Mouse (Mus musculus) forebrain, embryonic 15.5 days (tissue): ENCODE data around the gene Ube2l6. TPM values are rescaled to one million over a fixed set of nuclear protein-coding genes. Genes with fewer than 3 reads are reported as not detected.

ENCODE experiments used
- ATAC-seq: fragments of 200-750 bp; cut with Nextera tagmentation; replicated peaks from 2 replicates; pipeline ENCODE4 v1.8.0; 2017; ENCODE audit warnings: mild to moderate bottlenecking, moderate TSS enrichment, moderate library complexity
- H3K27ac ChIP-seq: fragments of 300-500 bp; sonication (generic); replicated peaks from 2 replicates; pipeline ENCODE4 v1.5.1; 2015; ENCODE audit warnings: mild to moderate bottlenecking, inconsistent platforms
- H3K27me3 ChIP-seq: fragments of 300-500 bp; sonication (generic); 2 replicates; pipeline ENCODE4 v1.6.1; 2015; ENCODE audit warnings: inconsistent platforms
- H3K36me3 ChIP-seq: fragments of 300-500 bp; sonication (generic); 2 replicates; pipeline ENCODE4 v1.6.1; 2015; ENCODE audit warnings: mild to moderate bottlenecking, inconsistent platforms
- H3K4me1 ChIP-seq: fragments of 300-500 bp; sonication (generic); 2 replicates; pipeline ENCODE4 v1.6.1; 2015; ENCODE audit warnings: inconsistent platforms
- H3K4me2 ChIP-seq: fragments of 300-500 bp; sonication (generic); replicated peaks from 2 replicates; pipeline ENCODE4 v1.6.1; 2015; ENCODE audit warnings: mild to moderate bottlenecking, inconsistent platforms
- H3K4me3 ChIP-seq: fragments of 300-500 bp; sonication (generic); 2 replicates; pipeline ENCODE4 v1.5.1; 2015; ENCODE audit warnings: mild to moderate bottlenecking, inconsistent platforms
- H3K9ac ChIP-seq: fragments of 300-500 bp; sonication (generic); replicated peaks from 2 replicates; pipeline ENCODE4 v1.6.1; 2015; ENCODE audit warnings: mild to moderate bottlenecking, inconsistent platforms
- H3K9me3 ChIP-seq: fragments of 300-500 bp; sonication (generic); 2 replicates; pipeline ENCODE4 v1.6.1; 2016; ENCODE audit warnings: inconsistent platforms
- WGBS: fragments of 180-500 bp; shearing (Covaris S2); methylation state at CpG from one replicate; pipeline ENCODE4 v1.1.7; 2015; ENCODE audit warnings: mixed read lengths; 5-methylcytosine and 5-hydroxymethylcytosine counted together
- polyA plus RNA-seq: library from polyadenylated mRNA; unstranded; fragments of >200 nt; fragmentation: Nextera tagmentation; extraction: Ambion mirVana; gene quantifications from 2 replicates; pipeline ENCODE4 v1.2.1, GENCODE M21; 2015

Gene Ube2l6
- polyA plus RNA-seq, 1 experiment from 2014 or later: 20.9 TPM

DNA sequence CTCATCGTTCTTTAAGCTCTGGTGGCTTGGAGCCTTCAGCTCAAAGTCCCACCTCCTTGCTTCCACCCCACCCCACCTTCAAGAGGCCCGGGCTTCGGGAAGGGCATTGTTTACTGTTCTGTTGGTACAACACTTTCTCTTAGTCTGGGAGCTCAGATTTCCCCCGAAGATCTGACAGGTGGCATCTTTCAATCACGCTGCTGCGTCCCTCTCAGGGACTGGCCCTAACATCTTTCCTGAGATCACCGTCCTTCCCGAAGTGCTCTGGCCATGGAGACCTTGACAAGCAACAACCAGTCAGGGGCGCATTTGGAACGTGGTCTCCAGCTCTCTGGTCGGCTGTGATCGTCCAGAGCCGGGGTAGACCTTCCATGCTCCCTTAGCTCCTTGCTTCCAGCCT, 23.9 kb downstream of the Ube2l6 start, which contains the start of gene Smtnl1:
Gene Smtnl1, minus strand, starts transcription at position 101 of the 400 bp plus-strand sequence.
- Histone ChIP-seq H3K27ac (no peak within 1 kb of the TSS), H3K9me3 (no peaks in the 10 kb centered on the region), H3K9ac (no peak within 1 kb of the TSS), H3K27me3 (no peaks in the 10 kb centered on the region), H3K4me2 (no peak within 1 kb of the TSS), H3K4me3 (no peak within 1 kb of the TSS), H3K36me3 (no peaks in the 10 kb centered on the region), H3K4me1 (peaks cover 6% of the 10 kb centered on the region)
- 71% methylated on average over 13 of the region's 13 CpGs for WGBS
- no peak for ATAC-seq

DNA sequence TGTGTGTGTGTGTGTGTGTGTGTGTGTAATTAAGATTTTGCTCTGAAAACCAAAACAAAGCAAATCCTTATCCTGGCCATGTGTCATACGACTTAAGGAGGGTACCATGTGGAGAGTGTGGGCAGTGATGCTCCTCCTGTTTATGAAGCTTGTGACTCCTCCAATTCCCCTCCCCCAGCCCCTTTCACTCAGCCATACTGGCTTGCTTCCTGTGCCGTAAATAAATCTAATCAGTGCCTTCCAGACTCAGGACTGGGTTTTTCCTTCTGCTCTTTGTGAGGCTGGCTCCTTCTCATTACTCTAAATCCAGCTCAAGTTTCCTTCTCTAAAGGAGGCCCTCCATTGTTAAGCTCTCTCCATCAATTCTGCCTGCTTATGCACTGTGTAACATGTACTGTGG, 24.6 kb downstream of the Ube2l6 start:
- no peaks in the 10 kb centered on the region for H3K36me3 ChIP-seq
- no peaks in the 10 kb centered on the region for H3K27me3 ChIP-seq
- no peak for ATAC-seq
- WGBS: 48% methylated on average over 2 of the region's 2 CpGs
- H3K4me3 ChIP-seq: no peak overlapping the region
- no peak overlapping the region for H3K9ac ChIP-seq
- H3K9me3 ChIP-seq: no peaks in the 10 kb centered on the region
- no peak overlapping the region for H3K4me2 ChIP-seq
- no peak overlapping the region for H3K27ac ChIP-seq
- H3K4me1 ChIP-seq: peaks cover 12% of the 10 kb centered on the region

DNA sequence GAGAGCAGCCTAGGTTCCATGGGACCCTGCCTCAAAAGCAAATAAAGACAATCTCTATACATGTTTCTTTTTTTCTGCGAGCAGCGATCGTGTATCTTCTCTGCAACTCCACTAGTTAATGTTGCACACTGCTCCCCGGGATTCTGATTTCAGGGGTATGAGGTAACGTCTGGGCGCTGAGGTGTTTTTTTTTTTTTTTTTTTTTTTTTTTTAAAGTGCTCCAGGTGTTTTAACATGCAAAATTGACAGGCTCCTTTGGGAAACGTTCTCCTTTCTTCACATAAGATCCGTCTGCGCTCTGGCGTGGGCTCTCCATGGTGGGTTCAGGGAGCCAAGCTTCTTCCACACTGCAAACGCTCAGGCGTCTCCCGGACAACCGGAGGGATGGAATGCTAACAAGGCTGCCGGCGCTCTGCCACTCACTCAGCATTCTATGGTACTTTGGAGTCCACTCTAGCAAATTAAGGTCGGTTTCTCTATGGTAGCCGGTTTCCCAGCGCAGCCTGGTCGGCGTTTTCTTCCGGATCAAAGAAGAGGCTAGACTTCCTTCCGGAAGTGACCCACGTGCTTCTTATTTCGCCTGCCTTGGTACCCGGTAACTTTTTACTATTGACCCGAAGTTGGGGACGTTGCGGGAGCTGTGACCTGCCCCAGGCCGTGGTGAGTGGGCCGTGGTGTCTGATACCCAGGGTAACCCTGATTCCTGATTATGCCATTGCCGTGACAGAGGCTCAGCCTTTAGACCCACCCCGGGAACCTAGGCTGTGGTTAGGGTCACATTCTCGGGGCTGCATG, 28.1 kb downstream of the Ube2l6 start, which contains the start of gene Timm10:
Gene Timm10, plus strand, starts transcription at position 510 of the 795 bp plus-strand sequence.
- peak within 1 kb of the TSS; percentile 62 for H3K9ac ChIP-seq
- 0% methylated on average over 34 of the region's 34 CpGs for WGBS
- no peaks in the 10 kb centered on the region for H3K9me3 ChIP-seq
- H3K4me1 ChIP-seq: peaks cover 12% of the 10 kb centered on the region
- peak within 1 kb of the TSS; percentile 97 for H3K4me2 ChIP-seq
- H3K4me3 ChIP-seq: peak within 1 kb of the TSS; percentile 53
- peak within 1 kb of the TSS; percentile 54 for H3K27ac ChIP-seq
- peak; percentile 93 for ATAC-seq
- peaks cover 10% of the 10 kb centered on the region; the same call in 1 of the 2 replicates for H3K36me3 ChIP-seq
- no peaks in the 10 kb centered on the region for H3K27me3 ChIP-seq

DNA sequence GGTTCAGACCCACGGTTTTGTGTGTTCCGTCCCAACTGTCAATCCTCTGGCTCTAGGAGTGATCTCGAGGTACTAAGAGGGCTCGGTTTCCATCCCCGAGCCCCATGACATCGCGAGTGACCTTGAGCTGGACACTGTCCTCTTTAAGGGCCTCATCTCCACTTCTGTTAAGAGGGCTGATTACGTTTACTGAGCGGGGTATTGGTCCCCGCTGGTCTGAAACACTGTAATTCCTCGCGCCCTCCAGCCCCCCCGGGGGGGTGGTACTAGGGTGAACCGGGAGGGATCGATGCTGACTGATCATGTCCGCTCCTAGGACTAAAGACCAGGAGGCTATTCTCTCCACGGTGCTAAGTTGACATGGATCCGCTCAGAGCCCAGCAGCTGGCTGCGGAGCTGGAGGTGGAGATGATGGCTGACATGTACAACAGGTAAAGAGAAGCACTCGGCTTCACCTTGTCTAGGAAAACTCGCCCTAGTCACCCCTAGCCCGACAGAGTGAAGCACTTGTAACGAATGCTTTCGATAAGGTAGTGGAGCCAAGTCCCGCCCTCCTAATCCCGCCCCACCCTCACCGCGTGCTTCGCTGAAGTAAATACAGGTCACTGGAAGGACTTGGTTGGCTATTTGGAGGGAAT, 28.8 kb downstream of the Ube2l6 start:
- Histone ChIP-seq H3K9ac (peak overlapping the region; percentile 62), H3K36me3 (peaks cover 10% of the 10 kb centered on the region; the same call in 1 of the 2 replicates), H3K4me1 (peaks cover 17% of the 10 kb centered on the region), H3K27me3 (no peaks in the 10 kb centered on the region), H3K9me3 (no peaks in the 10 kb centered on the region), H3K27ac (no peak overlapping the region), H3K4me3 (peak overlapping the region; percentile 53), H3K4me2 (peak overlapping the region; percentile 97)
- peak; percentile 3 for ATAC-seq
- under 1% methylated on average over 29 of the region's 29 CpGs for WGBS

DNA sequence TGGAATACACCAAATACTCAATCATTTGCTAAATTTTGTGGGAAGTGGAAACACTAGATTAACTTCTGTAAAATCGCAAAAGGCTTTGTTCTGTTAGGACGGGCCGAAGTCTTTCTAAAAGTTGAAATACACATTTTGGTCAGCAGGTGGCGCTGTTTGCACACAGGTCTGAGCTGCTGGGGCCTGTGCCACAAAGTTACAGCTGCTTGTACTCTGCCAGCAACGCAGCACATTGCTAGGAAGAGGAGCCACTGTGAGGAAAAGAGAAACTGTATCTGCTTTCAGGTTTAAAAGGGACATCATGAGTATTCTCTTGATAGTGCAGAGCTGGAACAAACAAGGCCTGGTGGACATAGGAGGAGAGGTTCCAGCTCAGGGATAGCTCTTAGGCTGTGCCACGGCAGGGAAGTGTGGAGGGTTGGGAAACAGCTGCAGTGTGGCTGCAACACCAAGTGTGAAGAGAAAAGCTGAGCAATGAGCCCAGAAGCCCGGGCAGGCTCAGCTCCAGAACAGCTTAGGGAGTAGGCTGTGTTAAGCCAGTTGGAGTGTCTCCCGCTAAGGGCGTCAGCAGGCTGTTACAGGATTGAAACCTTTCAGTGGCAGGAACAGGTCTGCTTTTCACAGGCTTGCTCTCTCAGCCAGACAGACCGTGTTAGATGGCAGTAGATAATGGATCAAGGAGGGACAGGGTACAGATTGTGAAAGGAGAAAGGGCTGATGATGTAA, 33.2 kb downstream of the Ube2l6 start:
- H3K4me1 ChIP-seq: peaks cover 14% of the 10 kb centered on the region
- ATAC-seq: peak; percentile 76
- no peak overlapping the region for H3K4me2 ChIP-seq
- no peaks in the 10 kb centered on the region for H3K27me3 ChIP-seq
- WGBS: 24% methylated on average over 10 of the region's 10 CpGs
- H3K27ac ChIP-seq: peak overlapping the region; percentile 59
- no peak overlapping the region for H3K4me3 ChIP-seq
- H3K9me3 ChIP-seq: no peaks in the 10 kb centered on the region
- 0 out of 2 replicates have a peak overlapping the region, but pooled peaks have one; percentile 22 for H3K9ac ChIP-seq
- H3K36me3 ChIP-seq: peaks cover 10% of the 10 kb centered on the region; the same call in 1 of the 2 replicates

DNA sequence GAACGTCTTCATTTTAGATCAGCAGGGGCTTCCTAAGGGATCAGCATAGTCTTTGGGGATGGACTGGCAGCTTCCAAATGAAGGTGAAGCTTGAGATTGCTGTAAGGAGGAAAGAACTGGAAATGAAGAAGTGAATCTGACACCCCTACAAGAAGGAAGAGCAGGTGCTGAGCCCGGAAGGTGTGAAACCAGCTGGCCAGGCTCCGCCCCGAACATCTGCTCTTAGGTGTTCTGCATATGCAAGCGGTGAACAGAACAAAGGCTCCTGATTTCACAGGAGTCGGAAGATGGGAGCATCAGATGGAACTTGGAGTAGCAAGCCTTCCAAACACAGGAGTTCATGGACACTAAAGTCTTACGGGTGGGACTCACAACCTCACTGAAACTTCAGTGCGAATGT, 38.5 kb downstream of the Ube2l6 start:
- Histone ChIP-seq H3K36me3 (no peaks in the 10 kb centered on the region), H3K9me3 (no peaks in the 10 kb centered on the region), H3K4me2 (no peak overlapping the region), H3K4me3 (no peak overlapping the region), H3K27me3 (peaks cover 14% of the 10 kb centered on the region), H3K27ac (no peak overlapping the region), H3K4me1 (peaks cover 32% of the 10 kb centered on the region), H3K9ac (no peak overlapping the region)
- WGBS: 57% methylated on average over 8 of the region's 8 CpGs
- no peak for ATAC-seq

DNA sequence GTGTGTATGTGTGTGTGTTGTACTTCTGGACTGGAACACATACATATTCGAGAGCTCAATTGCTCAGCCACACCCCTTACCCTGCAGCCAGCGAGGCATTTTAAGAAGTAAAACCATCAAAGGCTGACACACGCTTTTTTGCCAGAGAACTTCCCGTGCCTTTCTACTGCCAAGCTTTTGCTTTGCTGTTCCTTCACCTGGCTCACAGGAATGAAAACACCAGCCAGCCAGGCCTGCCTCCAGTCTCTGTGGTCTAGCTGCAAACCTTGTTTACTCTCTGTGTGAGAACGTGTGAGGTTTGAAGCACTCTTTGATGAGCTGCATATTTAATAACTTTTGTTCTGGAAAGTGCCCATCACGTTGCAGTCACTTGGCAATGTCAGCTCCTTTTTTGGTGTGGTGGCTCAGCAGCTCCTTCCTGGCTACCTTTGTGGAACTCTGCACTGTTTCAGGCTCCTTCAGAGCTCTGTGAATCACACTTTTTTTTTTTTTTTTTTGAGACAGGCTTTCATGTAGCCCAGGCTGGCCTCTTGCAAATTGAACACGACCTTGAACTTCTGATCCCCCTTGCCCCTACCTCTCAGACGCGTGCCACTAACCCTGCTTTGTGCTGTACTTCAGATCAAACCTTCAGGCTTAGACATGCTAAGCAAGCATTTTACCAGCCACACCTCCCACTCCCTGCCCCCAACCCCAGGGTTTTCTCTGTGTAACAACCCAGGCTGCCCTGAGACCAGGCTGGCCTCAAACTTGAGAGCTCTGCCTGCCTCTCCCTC, 39.4 kb downstream of the Ube2l6 start:
- ATAC-seq: no peak
- Histone ChIP-seq H3K27me3 (peaks cover 14% of the 10 kb centered on the region), H3K27ac (no peak overlapping the region), H3K9me3 (no peaks in the 10 kb centered on the region), H3K36me3 (no peaks in the 10 kb centered on the region), H3K4me3 (no peak overlapping the region), H3K9ac (no peak overlapping the region), H3K4me1 (peaks cover 31% of the 10 kb centered on the region), H3K4me2 (no peak overlapping the region)
- WGBS: 26% methylated on average over 9 of the region's 9 CpGs

DNA sequence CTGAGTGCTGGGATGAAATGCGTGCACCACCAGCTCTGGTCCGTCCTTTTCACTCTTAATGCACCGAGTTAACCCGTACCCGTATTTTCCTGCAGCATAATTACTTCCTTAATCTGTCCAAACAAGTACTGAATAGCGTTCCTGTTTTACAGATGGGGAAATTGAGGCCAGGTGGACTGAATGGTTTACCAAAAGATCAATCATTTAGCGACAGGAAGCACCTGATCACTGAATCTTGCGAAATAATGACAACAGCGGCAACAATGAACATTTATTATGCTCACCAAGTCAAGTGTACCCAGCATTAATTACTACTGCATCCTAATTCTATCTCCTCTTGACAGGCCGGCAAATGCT, 39.9 kb downstream of the Ube2l6 start, which contains the start of gene Slc43a1:
Gene Slc43a1, plus strand, starts transcription at position 258 of the 357 bp plus-strand sequence.
- WGBS: 9% methylated on average over 10 of the region's 10 CpGs
- Histone ChIP-seq H3K36me3 (no peaks in the 10 kb centered on the region), H3K27me3 (peaks cover 14% of the 10 kb centered on the region), H3K9me3 (no peaks in the 10 kb centered on the region), H3K27ac (no peak within 1 kb of the TSS), H3K4me1 (peaks cover 31% of the 10 kb centered on the region), H3K9ac (peak within 1 kb of the TSS; percentile 61), H3K4me3 (peak within 1 kb of the TSS; percentile 58), H3K4me2 (peak within 1 kb of the TSS; percentile 100)
- no peak for ATAC-seq

DNA sequence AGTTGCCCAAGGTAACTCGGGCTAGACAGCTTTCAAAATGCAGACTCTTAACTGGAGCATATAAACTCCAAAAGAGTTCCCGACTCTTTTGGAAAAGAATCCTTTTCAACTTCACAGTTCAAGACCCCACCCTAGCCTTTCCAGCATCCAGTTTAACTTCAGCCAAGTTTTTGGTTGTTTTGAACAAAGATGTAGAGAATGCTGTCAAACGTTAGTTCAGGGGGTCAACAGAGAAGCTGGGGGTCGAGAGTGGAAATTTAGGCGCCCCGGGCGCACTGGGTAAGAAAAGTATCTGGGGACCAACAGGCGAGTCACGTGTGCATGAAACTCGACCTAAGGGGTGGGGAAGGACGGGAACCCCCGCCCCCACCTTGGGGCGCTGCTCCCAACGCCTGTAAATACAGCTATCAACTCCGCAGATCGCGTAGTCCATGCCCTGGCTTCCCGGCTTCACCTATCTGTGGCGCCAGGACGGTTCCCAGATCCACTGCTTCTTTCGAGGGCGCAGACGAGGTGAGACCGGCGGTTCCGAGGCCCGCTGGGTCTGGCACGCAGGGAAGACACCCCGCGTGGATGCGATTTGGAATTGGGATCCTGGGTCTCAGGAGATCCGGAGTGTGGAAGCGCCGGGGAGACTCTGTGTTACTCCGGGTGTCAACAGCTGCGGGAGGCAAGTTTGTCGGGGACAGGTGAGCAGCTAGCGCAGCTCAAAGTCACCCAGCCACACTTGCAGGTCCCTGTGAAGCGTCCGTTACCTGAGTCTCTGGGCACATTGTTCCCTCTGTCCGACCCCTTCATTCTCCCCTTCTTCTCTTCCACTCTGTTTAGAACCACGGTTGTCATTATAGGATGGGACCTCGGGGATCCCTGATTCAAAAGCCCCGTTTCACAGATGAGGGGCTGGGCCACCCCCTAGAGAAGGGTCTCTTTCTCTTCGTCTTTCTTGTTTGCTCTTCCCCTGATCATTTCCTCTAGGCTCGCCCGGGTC, 40.7 kb downstream of the Ube2l6 start:
- Histone ChIP-seq H3K27ac (no peak overlapping the region; the same call in 1 of the 2 replicates), H3K4me1 (peaks cover 31% of the 10 kb centered on the region), H3K4me2 (peak overlapping the region; percentile 100), H3K9me3 (no peaks in the 10 kb centered on the region), H3K36me3 (no peaks in the 10 kb centered on the region), H3K9ac (peak overlapping the region; percentile 61), H3K4me3 (peak overlapping the region; percentile 58), H3K27me3 (peaks cover 14% of the 10 kb centered on the region)
- 0% methylated on average over 47 of the region's 47 CpGs for WGBS
- peak; percentile 19 for ATAC-seq

DNA sequence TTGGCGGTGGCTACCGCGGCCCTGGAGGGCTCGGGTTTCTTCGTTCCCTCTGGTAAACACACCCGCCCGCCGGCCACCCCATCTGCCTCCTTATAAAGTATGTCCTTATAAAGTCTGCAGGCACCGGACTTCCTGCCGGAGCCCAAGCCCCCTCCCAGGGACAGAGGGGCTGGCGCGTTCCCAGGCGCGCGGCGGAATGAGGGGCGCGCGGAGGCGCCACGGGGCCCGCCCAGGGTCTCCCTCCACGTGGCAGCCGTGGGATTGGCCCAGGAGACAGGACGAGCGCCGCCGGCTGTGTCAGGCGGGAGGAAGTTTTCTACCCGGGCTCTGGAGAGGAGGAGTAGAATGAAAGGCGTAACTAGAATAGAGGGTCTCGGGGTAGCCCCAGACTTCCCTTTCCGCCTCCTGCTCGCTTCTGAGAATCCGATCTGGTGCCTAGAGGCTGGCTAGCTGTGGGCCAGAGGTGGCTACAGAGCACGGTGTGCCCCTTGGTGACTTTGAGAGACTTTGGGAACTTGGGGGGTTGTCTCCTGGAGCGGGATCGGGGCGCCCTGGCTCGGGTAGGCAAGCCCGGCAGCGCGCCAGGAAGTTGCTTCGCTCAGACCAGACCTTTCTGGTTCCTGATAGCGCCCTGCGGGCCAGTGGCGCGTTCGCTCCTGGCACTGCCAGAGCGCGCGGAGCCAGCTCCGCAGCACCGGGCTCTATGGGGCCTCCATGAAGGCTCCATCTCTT, 41.6 kb downstream of the Ube2l6 start:
- peak overlapping the region; percentile 58 for H3K4me3 ChIP-seq
- H3K36me3 ChIP-seq: no peaks in the 10 kb centered on the region
- WGBS: under 1% methylated on average over 54 of the region's 54 CpGs
- peak overlapping the region; percentile 33; the same call in 1 of the 2 replicates for H3K27ac ChIP-seq
- H3K4me2 ChIP-seq: peak overlapping the region; percentile 100
- peaks cover 31% of the 10 kb centered on the region for H3K4me1 ChIP-seq
- peaks cover 14% of the 10 kb centered on the region for H3K27me3 ChIP-seq
- H3K9me3 ChIP-seq: no peaks in the 10 kb centered on the region
- ATAC-seq: peak; percentile 86
- H3K9ac ChIP-seq: peak overlapping the region; percentile 61
